Mouse (Mus musculus) CD4-positive naive resting alpha-beta T cell, adult 57 days (primary cell): ENCODE data around the gene Zdhhc12. TPM values are rescaled to one million over a fixed set of nuclear protein-coding genes. Genes with fewer than 3 reads are reported as not detected.

Experiments used
- total RNA-seq: library from RNA; stranded (reverse); gene quantifications from one replicate; pipeline ENCODE4 v1.2.4, GENCODE M21; 2023

Gene Zdhhc12
- 15.4 TPM for total RNA-seq

DNA sequence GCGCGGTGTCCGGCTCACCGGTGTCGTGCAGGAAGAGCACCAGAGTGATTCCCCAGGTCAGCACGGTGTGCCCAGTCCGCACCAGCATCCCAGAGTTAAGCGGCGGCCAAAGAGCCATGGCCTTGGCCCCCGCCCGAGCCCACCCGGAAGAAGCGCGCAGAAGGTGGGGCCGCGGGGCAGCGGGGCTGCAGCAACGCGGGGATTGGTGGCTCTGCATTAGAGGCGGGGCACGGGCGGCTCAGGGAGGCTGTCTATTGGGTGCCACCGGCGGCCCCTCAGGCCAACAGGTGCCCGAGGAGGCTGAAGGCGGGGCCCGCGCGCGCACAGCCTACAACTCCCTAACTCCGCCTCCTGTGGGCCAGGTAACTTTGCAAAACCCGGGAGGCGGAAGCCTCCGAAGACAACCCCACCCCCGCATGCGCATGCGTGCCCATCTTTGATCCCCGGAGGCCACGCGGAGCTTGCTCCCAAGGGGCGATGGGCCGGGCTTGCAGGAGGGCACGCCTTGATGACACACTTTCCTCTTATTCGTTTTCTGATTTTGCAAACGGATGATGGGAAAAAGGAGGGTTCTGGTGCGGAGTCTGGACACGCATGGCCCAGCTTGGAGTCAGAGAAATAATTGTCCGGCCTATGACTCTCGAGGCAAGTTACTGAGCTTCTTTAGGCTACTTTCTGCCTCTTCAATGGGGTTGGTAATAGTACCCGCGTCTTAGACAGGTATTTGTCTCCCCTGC lies at the start of gene Zdhhc12:
Zdhhc12 (minus strand) TSS at position 178 of the 737 bp plus-strand sequence.

DNA sequence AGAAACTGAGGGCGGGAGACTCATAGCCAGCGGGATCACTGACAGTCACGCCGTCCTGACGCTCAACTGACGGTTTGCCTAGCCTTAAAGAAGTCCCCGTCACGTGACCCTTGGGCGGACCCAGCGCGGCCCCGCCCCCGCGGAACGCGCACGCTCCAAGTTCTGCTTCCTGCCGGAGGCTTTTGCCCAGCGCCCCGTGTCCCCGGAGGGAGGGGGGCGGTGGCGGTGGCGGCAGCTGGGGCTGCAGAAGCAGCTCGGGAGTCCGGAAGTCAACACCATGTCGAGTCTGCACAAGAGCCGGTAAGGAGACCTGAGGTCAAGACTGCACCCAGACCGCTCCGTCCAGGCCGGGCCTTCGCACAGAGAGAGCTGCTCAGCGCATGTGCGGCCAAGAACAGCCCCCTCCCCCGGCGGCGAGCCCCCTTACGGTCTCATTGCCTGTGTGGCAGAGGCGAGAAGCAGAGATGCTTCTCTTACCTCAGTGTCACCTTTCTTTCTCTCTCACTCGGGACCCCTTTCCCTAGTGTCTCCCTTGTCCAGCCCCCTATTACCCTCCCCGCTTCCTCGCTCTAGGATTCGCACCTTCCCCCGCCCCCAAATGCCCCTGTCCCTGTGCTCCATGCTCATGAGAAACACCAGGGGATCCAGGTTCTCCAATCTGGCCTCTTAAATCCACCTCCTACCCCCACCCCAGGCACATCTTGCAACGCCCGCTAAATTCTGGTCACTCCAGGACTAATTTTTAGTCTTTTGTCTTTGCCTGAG lies 40.3 kb upstream of the Zdhhc12 start, which contains the start of gene Tbc1d13:
Tbc1d13 (plus strand) TSS at position 134 of the 765 bp plus-strand sequence.

GRCm38 (mm10) chr2:30124472-30125274 lies 31.2 kb upstream of the Zdhhc12 start, which contains the start of gene Zer1:
TSS of gene Zer1 (minus strand) at chr2:30124585.

DNA sequence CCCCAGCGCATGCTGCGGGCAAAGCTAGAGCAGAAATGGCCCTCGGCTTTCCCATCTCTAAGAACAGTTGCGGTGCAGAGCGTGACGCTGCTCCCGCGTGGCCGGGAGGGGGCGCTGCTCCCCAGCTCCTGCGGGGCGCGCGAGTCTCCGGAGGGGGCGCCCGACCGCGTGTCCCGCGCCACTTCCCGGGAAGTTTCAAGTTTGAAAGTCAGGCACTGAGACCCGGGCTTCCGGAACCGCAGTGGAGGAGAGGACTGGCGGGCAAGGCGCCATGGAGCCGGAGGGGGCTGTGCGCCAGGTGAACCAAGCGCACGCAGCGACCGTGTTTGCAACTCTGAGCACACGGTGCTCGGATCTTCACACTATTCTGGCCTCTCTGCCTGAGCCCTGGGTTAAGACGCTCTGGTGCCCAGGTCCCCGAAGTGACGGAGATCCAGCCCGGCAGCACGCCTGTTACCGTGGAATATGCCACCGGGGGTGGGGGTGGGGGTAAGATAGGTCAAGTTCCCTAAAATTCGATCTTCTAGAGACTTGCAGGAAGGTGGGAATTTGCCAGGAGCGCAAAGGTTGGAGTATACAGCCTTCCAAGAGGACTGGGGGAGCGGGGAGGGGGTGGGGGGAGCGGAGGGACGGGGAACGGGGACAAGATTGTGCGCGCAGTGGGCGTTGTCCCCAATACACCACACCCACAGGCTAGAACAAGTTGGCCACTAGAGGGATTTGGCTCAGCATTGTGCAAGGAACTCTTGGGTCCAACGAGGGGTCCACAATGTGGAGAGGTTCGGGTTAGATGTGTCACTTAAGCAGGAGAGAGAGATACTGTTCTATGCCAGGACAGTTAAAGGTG lies 15.7 kb downstream of the Zdhhc12 start, which contains the start of gene Pkn3:
Pkn3 (plus strand) TSS at position 183 of the 847 bp plus-strand sequence.

DNA sequence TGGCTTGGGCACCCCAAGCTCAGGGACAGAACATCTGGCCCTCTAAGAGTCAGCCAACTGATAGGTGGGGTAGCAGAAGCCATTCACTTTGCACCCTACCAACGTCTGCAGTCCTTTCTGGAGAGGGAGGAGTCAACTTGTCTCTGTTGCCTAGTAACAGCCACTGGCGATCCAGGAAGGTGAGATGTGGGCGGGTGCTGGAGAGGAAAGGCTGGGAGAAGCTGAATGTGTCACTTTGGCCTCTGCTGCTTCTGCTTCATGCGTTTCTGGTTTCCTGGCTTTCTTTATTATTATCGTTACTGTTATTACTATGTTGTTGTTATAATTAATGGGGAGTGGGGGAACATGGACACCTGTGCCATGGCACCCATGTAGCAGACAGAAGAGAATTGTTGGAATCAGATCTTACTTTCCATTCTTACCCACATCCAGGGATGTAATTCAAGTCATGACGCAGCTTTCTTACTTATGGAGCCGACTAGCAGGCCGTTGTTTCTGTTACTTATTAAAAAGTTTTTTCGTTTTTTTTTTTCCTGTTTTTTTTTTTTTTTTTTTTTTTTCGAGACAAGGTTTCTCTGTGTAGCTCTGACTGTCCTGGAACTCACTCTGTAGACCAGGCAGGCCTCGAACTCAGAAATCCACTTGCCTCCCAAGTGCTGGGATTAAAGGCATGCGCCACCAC lies 36.1 kb downstream of the Zdhhc12 start, which contains the start of gene Set:
Set (plus strand) TSS at position 156 of the 682 bp plus-strand sequence.

GRCm38 (mm10) chr2:30048699-30049388 lies 44.6 kb downstream of the Zdhhc12 start, which contains the start of gene Wdr34:
TSS of gene Wdr34 (minus strand) at chr2:30048881.

Other genes starting within 250 kb of the Zdhhc12 start
- 0.62 TPM for gene Cercam, start 224.5 kb downstream of the Zdhhc12 start, total RNA-seq
- gene Odf2, start 204.4 kb downstream of the Zdhhc12 start, total RNA-seq: 78.7 TPM
- gene Gle1, start 158.2 kb downstream of the Zdhhc12 start, total RNA-seq: 60.2 TPM
- gene Sptan1, start 128.1 kb downstream of the Zdhhc12 start, total RNA-seq: 311 TPM
- 0.33 TPM for gene Wdr34, start 44.8 kb downstream of the Zdhhc12 start, total RNA-seq
- gene Set, start 36.3 kb downstream of the Zdhhc12 start, total RNA-seq: 229 TPM
- gene Pkn3, start 16.0 kb downstream of the Zdhhc12 start, total RNA-seq: 1.5 TPM
- gene Zer1, start 30.9 kb upstream of the Zdhhc12 start, total RNA-seq: 81.1 TPM
- 34.4 TPM for gene Tbc1d13, start 40.1 kb upstream of the Zdhhc12 start, total RNA-seq
- gene Endog, start 77.8 kb upstream of the Zdhhc12 start, total RNA-seq: 17.1 TPM
- gene Spout1, start 84.8 kb upstream of the Zdhhc12 start, total RNA-seq: 18.8 TPM
- gene Kyat1, start 112.2 kb upstream of the Zdhhc12 start, total RNA-seq: 12.3 TPM
- gene Lrrc8a, start 144.1 kb upstream of the Zdhhc12 start, total RNA-seq: 68.0 TPM
- gene Gm28035, start 146.9 kb upstream of the Zdhhc12 start, total RNA-seq: 7.8 TPM
- gene Phyhd1, start 172.6 kb upstream of the Zdhhc12 start, total RNA-seq: 16.5 TPM
- gene Gm28038, start 187.4 kb upstream of the Zdhhc12 start, total RNA-seq: not detected
- gene Dolk, start 192.7 kb upstream of the Zdhhc12 start, total RNA-seq: 11.0 TPM
- 55.5 TPM for gene Nup188, start 192.7 kb upstream of the Zdhhc12 start, total RNA-seq